Mouse (Mus musculus) limb, embryonic 15.5 days (tissue): ENCODE results near the gene Nudt4. TPM values are rescaled to one million over a fixed set of nuclear protein-coding genes. Genes with fewer than 3 reads are reported as not detected.

ENCODE experiments used
- ATAC-seq: fragments of 200-750 bp; cut with Nextera tagmentation; 2 replicates; pipeline ENCODE4 v1.8.0; 2017; ENCODE audit warnings: low read depth, moderate TSS enrichment; ENCODE audit not compliant: insufficient number of reproducible peaks, low FRiP score, low TSS enrichment
- H3K27ac ChIP-seq: fragments of 300-500 bp; sonication (generic); 2 replicates; pipeline ENCODE4 v1.5.1; 2015; ENCODE audit warnings: moderate library complexity, mild to moderate bottlenecking, inconsistent platforms
- H3K27me3 ChIP-seq: fragments of 300-500 bp; sonication (generic); 2 replicates; pipeline ENCODE4 v1.6.1; 2015; ENCODE audit warnings: inconsistent platforms
- H3K36me3 ChIP-seq: fragments of 300-500 bp; sonication (generic); 2 replicates; pipeline ENCODE4 v1.6.1; 2015; ENCODE audit warnings: inconsistent platforms
- H3K4me1 ChIP-seq: fragments of 300-500 bp; sonication (generic); 2 replicates; pipeline ENCODE4 v1.6.1; 2015; ENCODE audit warnings: inconsistent platforms
- H3K4me2 ChIP-seq: fragments of 300-500 bp; sonication (generic); 2 replicates; pipeline ENCODE4 v1.6.1; 2015; ENCODE audit warnings: mild to moderate bottlenecking, inconsistent platforms
- H3K4me3 ChIP-seq: fragments of 300-500 bp; sonication (generic); 2 replicates; pipeline ENCODE4 v1.5.1; 2015; ENCODE audit warnings: mild to moderate bottlenecking, inconsistent platforms
- H3K9ac ChIP-seq: fragments of 300-500 bp; sonication (generic); 2 replicates; pipeline ENCODE4 v1.6.1; 2015; ENCODE audit warnings: inconsistent platforms
- H3K9me3 ChIP-seq: fragments of 300-500 bp; sonication (generic); 2 replicates; pipeline ENCODE4 v1.6.1; 2016; ENCODE audit warnings: inconsistent platforms
- WGBS: fragments of 180-500 bp; shearing (Covaris S2); methylation state at CpG from one replicate; pipeline ENCODE4 v1.1.7; 2015; 5-methylcytosine and 5-hydroxymethylcytosine counted together
- microRNA-seq: library from miRNA; unstranded; fragments of <30 nt; microRNA quantifications from one replicate; pipeline ENCODE4, GENCODE M21; 2016
- polyA plus RNA-seq: library from polyadenylated mRNA; unstranded; fragments of >200 nt; fragmentation: Nextera tagmentation; extraction: Ambion mirVana; gene quantifications from 2 replicates; pipeline ENCODE4 v1.2.1, GENCODE M21; 2015

Nudt4 gene
- polyA plus RNA-seq, 1 experiment from 2014 or later = 86.4 TPM

GRCm38 (mm10) chr10:95508793-95509192, 55.2 kb downstream of the Nudt4 start:
- Histone ChIP-seq H3K36me3 (no peaks in the 10 kb centered on the region), H3K4me1 (peaks cover 1% of the 10 kb centered on the region; the same call in 1 of the 2 replicates), H3K9me3 (no peaks in the 10 kb centered on the region), H3K4me2 (no peak overlapping the region), H3K27me3 (no peaks in the 10 kb centered on the region), H3K27ac (no peak overlapping the region), H3K4me3 (no peak overlapping the region), H3K9ac (no peak overlapping the region)
- ATAC-seq = no peak
- WGBS = 78% methylated on average over 6 of the region's 6 CpGs

- H3K9me3 ChIP-seq = no peaks in the 10 kb centered on the region
- H3K27ac ChIP-seq = no peak overlapping the region
- no peak overlapping the region for H3K9ac ChIP-seq
- no peaks in the 10 kb centered on the region for H3K4me1 ChIP-seq
- H3K36me3 ChIP-seq = no peaks in the 10 kb centered on the region
- no peaks in the 10 kb centered on the region for H3K27me3 ChIP-seq
- WGBS = 80% methylated on average over 8 of the region's 8 CpGs
- no peak overlapping the region for H3K4me2 ChIP-seq
- H3K4me3 ChIP-seq = no peak overlapping the region
- no peak for ATAC-seq
Observed at GRCm38 (mm10) chr10:95508126-95508525, 55.8 kb downstream of the Nudt4 start.

GRCm38 (mm10) chr10:95504341-95504740, 59.6 kb downstream of the Nudt4 start:
- Histone ChIP-seq H3K4me1 (peaks cover 11% of the 10 kb centered on the region), H3K27me3 (no peaks in the 10 kb centered on the region)
- WGBS = 26% methylated on average over 1 of the region's 1 CpGs

GRCm38 (mm10) chr10:95503443-95504235, 60.3 kb downstream of the Nudt4 start:
- Histone ChIP-seq H3K9me3 (no peaks in the 10 kb centered on the region), H3K27me3 (no peaks in the 10 kb centered on the region), H3K4me2 (no peak overlapping the region), H3K36me3 (no peaks in the 10 kb centered on the region), H3K4me1 (peaks cover 11% of the 10 kb centered on the region), H3K4me3 (no peak overlapping the region), H3K9ac (no peak overlapping the region), H3K27ac (no peak overlapping the region)
- ATAC-seq = no peak
- WGBS = 81% methylated on average over 14 of the region's 14 CpGs

More at GRCm38 (mm10) chr10:95504341-95504740, 59.6 kb downstream of the Nudt4 start:
- no peak overlapping the region for H3K4me2 ChIP-seq
- ATAC-seq = no peak
- H3K9me3 ChIP-seq = no peaks in the 10 kb centered on the region
- H3K9ac ChIP-seq = no peak overlapping the region
- no peaks in the 10 kb centered on the region for H3K36me3 ChIP-seq
- no peak overlapping the region for H3K27ac ChIP-seq
- no peak overlapping the region for H3K4me3 ChIP-seq

GRCm38 (mm10) chr10:95501463-95502081, 62.4 kb downstream of the Nudt4 start, which contains the start of gene Mrpl42:
Gene Mrpl42, minus strand, starts transcription at chr10:95501940.
- Histone ChIP-seq H3K4me1 (peaks cover 11% of the 10 kb centered on the region), H3K27me3 (no peaks in the 10 kb centered on the region), H3K36me3 (peaks cover 13% of the 10 kb centered on the region), H3K4me3 (peak within 1 kb of the TSS; percentile 59), H3K9me3 (no peaks in the 10 kb centered on the region), H3K27ac (peak within 1 kb of the TSS; percentile 88), H3K9ac (peak within 1 kb of the TSS; percentile 56), H3K4me2 (peak within 1 kb of the TSS; percentile 55)
- under 1% methylated on average over 35 of the region's 35 CpGs for WGBS
- peak; percentile 89 for ATAC-seq

- H3K4me2 ChIP-seq = peak overlapping the region; percentile 55
- no peaks in the 10 kb centered on the region for H3K9me3 ChIP-seq
- H3K27me3 ChIP-seq = no peaks in the 10 kb centered on the region
- H3K9ac ChIP-seq = peak overlapping the region; percentile 56
- peak overlapping the region; percentile 88 for H3K27ac ChIP-seq
- peaks cover 11% of the 10 kb centered on the region for H3K4me1 ChIP-seq
- H3K36me3 ChIP-seq = peaks cover 14% of the 10 kb centered on the region
- peak overlapping the region; percentile 59 for H3K4me3 ChIP-seq
- WGBS = under 1% methylated on average over 7 of the region's 7 CpGs
- ATAC-seq = no peak
Observed at GRCm38 (mm10) chr10:95501033-95501432, 62.9 kb downstream of the Nudt4 start.

Small RNA genes within 50 kb of the gene (microRNA-seq; reads per million reads assigned to microRNA genes)
- 9.0 reads per million, percentile 23 among the genes with 10 or more reads in this experiment for gene Mir3058

Other genes starting within 250 kb of the Nudt4 start
- gene Cradd, start 240.0 kb downstream of the Nudt4 start, polyA plus RNA-seq = 7.5 and 7.8 TPM in 2 replicates
- gene Socs2, start 147.0 kb downstream of the Nudt4 start, polyA plus RNA-seq = 42.3 and 49.6 TPM in 2 replicates
- 275 and 277 TPM in 2 replicates for gene Mrpl42, start 62.2 kb downstream of the Nudt4 start, polyA plus RNA-seq
- gene Ube2n, start 49.0 kb downstream of the Nudt4 start, polyA plus RNA-seq = 289 TPM in 2 replicates
- gene Anapc15-ps, start 109.3 kb upstream of the Nudt4 start, polyA plus RNA-seq = not detected in 2 replicates